Mouse (Mus musculus) lung, postnatal 36 days (tissue): ENCODE measurements around the gene Paqr7.

ENCODE experiments used
- DNase-seq: peaks from one replicate; pipeline ENCODE4 v3.0.0; 2022; ENCODE audit warnings: mixed read lengths

Gene Paqr7

GRCm38 (mm10) chr4:134505303-134505789, 8.8 kb downstream of the Paqr7 start:
- no peak for DNase-seq

- DNase-seq, result no peak
Observed at GRCm38 (mm10) chr4:134505966-134506594, 9.6 kb downstream of the Paqr7 start.

GRCm38 (mm10) chr4:134506713-134507112, 10.2 kb downstream of the Paqr7 start:
- DNase-seq, result no peak

GRCm38 (mm10) chr4:134510396-134510795, 13.9 kb downstream of the Paqr7 start:
- DNase-seq, result no peak

GRCm38 (mm10) chr4:134510845-134511411, 14.4 kb downstream of the Paqr7 start, which contains the start of gene Aunip:
Aunip (plus strand) TSS chr4:134510999.
- DNase-seq, result peak; percentile 94

- no peak for DNase-seq
Observed at GRCm38 (mm10) chr4:134511730-134512129, 15.2 kb downstream of the Paqr7 start.

- peak; percentile 88 for DNase-seq
Observed at GRCm38 (mm10) chr4:134512798-134513197, 16.3 kb downstream of the Paqr7 start.

GRCm38 (mm10) chr4:134514309-134514930, 17.9 kb downstream of the Paqr7 start:
- DNase-seq, result peak; percentile 58

GRCm38 (mm10) chr4:134515614-134516013, 19.1 kb downstream of the Paqr7 start:
- DNase-seq, result peak; percentile 80

- no peak for DNase-seq
Observed at GRCm38 (mm10) chr4:134516981-134517380, 20.5 kb downstream of the Paqr7 start.

- DNase-seq, result no peak
Observed at GRCm38 (mm10) chr4:134517719-134518118, 21.2 kb downstream of the Paqr7 start.

GRCm38 (mm10) chr4:134518541-134518940, 22.0 kb downstream of the Paqr7 start:
- DNase-seq, result no peak

- no peak for DNase-seq
Observed at GRCm38 (mm10) chr4:134519281-134519680, 22.8 kb downstream of the Paqr7 start.

GRCm38 (mm10) chr4:134523447-134523846, 26.9 kb downstream of the Paqr7 start:
- DNase-seq, result no peak

- no peak for DNase-seq
Observed at GRCm38 (mm10) chr4:134525806-134526205, 29.3 kb downstream of the Paqr7 start.

GRCm38 (mm10) chr4:134526220-134526619, 29.7 kb downstream of the Paqr7 start:
- no peak for DNase-seq

GRCm38 (mm10) chr4:134532928-134533327, 36.4 kb downstream of the Paqr7 start:
- DNase-seq, result peak; percentile 74

- DNase-seq, result no peak
Observed at GRCm38 (mm10) chr4:134533421-134533820, 36.9 kb downstream of the Paqr7 start.

GRCm38 (mm10) chr4:134534124-134534886, 37.8 kb downstream of the Paqr7 start:
- DNase-seq, result peak; percentile 83

GRCm38 (mm10) chr4:134534932-134535786, 38.7 kb downstream of the Paqr7 start, which contains the start of gene Mtfr1l:
Mtfr1l (minus strand) TSS chr4:134535387.
- DNase-seq, result peak; percentile 99

- DNase-seq, result no peak
Observed at GRCm38 (mm10) chr4:134535787-134536151, 39.3 kb downstream of the Paqr7 start.

- DNase-seq, result no peak
Observed at GRCm38 (mm10) chr4:134538997-134539580, 42.6 kb downstream of the Paqr7 start.
